Mouse (Mus musculus) right cerebral cortex, adult 2 months (tissue): Measurements from ENCODE around the gene Zfp618.
A peak's percentile ranks its signal among the peaks of the same experiment; 100 is the strongest.

Source experiments
- DNase-seq, 2 experiments: peaks; one replicate each; pipeline ENCODE4 v3.0.0; 2021 to 2022; ENCODE audit warnings: low spot score in 2 of 2

The Zfp618 gene

DNA sequence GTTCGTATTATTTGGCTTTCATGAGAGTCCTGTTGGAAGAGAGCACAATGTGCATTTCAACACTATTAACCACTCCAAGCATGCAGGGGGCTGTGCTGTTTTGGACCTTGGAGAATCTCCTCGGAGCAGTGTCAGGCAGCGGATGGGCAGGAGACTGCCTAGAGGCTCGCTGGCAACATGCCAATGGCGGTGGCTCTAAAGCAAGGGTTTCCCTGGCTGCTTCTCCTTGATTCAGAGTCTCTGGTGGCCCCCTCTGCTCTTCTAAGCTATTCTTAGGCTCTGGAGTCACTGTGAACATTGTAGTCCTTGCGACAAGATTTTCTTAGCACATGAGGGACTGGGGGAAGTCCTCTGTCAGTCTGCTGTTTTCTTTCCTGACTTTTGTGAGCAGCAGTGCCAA lies 33.5 kb downstream of the Zfp618 start:
- DNase-seq = no peak

DNA sequence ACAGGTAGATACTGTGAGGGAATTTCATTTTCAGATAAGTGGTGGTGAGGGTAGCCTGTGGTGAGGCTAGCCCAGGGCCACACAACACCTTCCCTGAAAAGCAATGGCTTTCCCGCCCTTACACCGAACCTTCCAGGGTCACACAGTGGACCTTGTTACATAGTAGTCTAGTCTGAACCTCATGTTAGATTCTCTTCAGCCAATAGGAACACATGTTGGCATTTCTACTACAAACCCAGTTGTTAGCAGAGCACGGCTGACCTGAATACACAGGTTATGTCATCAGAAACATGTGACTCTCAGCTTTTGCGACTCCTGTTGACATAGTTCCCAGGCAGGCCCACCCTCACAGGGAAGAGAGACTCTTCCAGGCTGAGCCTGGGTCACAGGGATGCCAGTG lies 33.9 kb downstream of the Zfp618 start:
- DNase-seq = no peak

- DNase-seq = no peak
Observed at GRCm38 (mm10) chr4:62999916-63000315, 34.5 kb downstream of the Zfp618 start.

DNA sequence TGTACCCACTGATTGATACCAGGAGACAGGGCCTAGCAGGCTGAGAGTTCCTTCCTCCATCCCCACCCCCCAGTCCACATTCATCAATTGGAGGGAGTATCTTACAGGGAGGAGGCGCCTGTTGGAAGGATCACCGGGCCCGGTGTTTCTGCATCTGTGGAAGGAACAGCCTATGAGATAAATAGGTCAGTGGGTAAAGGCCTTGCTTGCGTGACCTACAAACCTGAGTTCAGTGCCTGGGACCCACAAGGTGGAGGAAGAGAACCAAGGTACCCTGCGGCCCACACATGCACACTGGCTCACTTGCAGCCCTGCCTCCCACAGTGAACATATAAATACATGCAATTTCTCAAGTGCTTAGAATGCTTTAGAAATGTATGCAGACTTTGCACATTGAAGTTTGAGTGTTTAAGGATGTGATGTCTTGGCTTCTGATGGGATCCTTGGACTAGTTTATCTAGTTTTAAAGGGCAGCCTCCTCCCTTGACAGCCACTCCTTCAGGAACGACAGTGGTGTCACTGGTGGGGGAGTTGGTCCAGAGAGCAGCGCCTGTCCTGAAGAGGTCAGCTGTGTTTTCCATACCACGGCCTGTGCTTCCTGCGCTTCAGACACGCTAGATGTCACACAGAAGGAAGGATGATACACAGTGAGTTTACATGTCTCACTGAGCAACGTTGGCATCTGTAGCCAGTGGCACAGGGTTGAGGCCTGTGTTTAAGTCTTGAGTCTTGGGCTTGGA lies 35.1 kb downstream of the Zfp618 start:
- no peak for DNase-seq

- DNase-seq = no peak
Observed at GRCm38 (mm10) chr4:63002386-63002785, 37.0 kb downstream of the Zfp618 start.

- no peak for DNase-seq
Observed at GRCm38 (mm10) chr4:63004519-63004918, 39.1 kb downstream of the Zfp618 start.

DNA sequence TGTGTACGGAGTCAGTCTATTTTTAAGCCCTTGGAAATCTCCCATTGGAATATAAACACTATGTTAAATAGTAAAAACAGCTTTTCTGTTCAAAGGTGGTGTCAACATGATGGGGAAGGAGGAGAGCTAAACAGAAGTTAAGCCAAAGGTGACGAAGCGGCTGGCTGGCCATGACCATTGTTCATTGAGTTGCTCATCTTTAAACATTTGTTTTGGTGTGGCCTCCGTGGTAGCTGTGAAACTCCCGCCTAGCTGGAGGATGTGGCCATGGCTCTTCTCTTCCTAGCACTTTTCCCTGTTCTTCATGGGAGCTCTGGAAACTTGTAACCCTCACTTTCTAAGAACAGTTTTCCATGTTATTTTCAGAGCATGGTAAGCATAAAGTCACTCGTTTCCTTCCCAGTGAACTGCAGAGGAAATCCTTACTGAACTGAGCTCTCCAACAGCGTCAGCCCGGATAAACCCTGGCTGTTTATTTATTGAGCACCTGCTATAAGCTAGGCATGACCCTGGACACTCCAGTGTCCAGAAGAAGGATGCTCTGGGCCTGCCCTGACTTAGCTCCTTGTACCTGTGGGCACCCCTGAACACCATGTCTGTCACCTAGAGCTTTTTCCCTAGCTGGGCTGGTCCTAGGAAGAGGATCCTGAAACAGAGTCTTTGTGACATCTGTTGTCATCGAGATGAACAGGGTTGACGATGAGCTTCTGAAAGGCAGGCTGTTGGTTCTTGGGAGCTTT lies 40.2 kb downstream of the Zfp618 start:
- no peak for DNase-seq

DNA sequence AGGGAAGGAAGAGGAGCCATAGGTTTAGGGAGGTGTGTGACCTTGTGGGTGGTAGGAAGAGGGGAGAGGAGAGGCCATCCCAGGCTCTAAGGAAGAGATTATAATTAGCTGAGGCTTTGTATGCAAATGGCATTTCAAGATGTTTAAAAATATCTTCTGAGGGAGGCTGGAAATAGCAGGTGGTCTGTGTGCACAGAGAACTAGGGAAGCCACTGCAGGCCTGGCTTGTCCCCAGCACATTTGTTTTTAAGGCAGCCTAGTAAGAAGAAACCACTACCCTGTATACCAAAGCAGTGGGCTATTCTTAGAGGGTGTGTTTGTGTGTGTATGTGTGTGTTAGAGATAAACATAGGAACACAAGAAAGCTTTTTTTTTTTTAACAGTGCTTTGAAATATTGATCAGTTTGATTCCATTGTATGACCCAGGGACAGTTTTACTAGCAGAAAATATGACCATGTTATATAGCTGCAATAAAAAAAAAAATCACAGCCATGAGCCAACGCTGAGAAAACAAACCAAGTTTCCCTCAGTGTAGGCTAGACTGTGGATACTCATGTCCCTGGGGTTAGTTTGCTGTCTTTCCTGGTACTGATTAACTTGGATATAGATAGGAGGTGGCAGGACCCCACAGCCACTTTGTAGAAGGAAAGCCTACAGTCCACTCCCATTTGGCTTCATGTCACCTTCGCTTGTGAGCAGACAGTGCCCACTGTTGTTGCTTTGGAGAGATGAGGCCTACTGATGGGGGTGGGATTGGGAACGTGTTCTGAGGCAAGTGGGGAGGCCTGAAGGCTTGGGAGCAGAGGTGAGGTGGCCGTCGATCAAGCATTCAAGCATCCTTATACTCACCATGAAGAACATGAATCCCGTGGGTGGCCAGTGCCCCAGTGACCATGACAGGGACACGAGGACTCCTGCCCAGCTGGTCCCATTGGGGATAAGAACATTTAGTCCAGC lies 41.1 kb downstream of the Zfp618 start:
- no peak for DNase-seq

DNA sequence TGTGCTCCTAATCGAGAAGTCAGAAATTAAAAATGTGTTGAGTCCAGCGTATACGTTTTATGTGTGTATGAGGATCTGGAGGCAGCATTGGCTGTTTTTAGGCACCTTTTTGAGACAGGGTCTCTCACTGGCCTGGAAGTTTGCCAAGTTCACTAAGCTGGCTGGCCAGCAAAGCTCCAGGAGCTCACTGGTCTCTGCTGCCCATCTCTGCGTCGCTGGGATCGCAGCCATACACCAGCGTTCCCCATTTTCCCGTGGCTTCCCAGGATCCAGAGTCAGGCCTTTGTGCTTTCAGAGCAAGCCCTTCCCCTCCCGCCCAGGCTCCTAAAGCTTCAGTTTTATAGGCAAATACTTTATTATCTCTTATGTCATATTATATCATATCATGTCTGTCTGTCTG lies 42.8 kb downstream of the Zfp618 start:
- no peak for DNase-seq

DNA sequence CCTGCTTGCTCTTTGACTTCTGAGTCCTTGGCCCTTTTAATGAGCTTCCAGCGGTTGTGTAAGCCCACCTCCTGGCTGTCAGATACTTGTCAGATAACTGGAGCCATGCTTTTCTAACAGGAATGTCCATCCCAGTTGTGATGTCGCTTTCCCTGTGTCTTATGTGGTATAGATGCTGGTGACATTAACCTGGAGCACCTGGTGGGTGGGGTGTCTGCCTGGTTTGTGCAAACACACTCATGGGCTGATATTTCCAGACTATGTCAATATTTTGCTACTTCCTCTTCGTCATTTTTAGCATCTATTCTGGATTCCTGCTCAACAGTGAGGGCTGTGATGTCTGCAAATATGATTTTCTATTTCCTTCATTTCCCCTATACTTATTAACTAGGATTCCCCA lies 43.4 kb downstream of the Zfp618 start:
- no peak for DNase-seq

GRCm38 (mm10) chr4:63009821-63010220 lies 44.4 kb downstream of the Zfp618 start:
- no peak for DNase-seq

DNA sequence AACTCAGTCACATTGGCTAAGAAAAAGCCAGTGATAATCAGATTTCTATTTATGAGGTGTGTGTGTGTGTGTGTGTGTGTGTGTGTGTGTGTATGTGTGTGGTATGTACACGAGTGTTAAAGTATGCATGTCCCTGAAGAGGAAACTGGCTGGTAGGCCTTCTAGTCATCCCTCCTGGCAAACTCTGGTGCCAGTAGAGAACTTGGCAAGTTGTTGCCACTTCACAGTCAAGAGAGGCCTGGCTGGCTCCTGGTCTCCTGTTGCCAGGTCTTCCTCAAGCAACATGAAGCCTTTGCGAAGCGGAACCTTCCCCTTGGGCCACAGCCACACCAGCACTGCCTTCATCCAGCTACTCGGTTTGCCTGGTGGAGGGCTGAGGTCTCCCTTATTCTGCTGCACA lies 44.9 kb downstream of the Zfp618 start:
- peak in 1 of 2 experiments; percentile 28 for DNase-seq

DNA sequence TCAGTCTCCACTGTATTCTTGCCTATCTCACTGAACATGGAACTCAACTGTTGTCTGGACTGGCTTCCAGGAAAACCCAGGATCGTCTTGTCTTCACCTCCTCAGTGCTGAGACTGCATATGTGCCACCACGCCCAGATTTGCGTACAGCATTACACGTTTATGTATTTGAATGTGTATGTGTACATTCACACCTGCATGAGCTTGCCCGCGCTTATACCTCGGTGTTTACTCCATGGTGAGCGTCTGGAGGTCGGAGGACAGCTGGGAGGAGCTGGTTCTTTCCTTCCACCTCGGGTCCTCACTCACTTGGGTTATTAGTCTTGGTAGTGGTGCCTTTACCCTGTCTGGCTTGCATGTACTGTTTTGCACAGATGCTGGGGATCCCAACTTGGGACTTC lies 53.2 kb downstream of the Zfp618 start:
- no peak for DNase-seq

DNA sequence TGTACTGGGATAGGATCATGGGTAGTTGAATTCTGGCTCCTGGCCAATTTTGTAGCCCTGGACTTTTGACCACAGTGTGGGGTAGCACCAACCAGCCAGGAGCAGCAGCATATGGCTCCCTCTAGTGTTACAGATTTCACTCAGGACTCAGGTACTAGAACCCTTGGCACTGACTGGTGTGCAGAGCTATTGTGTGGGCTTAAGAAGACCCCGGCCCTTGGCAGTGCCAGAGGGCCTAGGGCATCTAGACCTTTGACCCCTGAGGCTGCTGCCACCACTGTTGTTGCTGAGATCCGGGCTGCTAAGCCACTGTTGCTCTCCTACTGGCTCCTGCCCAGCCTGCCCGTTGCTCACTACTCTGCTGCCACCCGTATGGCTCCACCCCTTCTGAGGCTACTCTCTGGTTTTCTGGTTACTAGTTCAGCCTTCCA lies 54.1 kb downstream of the Zfp618 start:
- no peak for DNase-seq

GRCm38 (mm10) chr4:63021034-63021700 lies 55.8 kb downstream of the Zfp618 start:
- no peak for DNase-seq

DNA sequence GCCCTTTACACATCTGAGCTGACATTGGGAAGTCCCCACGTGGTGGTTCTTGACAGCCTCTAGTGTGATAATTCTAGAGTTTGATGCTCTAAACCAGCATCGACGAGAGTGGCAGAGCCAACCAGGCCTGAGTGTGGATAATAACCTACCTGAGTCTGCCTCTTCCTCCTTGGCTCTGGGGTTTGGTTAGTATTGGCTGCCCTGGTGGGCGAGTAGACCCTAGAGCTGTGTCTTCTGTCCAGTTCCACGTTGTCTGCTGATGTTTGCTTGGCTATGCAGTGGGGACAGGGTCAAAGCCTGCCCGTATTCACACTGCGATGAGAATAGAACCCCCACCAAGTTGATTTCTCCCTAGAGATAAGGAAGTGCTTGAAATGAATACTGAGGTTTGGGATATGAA lies 58.1 kb downstream of the Zfp618 start:
- no peak for DNase-seq

DNA sequence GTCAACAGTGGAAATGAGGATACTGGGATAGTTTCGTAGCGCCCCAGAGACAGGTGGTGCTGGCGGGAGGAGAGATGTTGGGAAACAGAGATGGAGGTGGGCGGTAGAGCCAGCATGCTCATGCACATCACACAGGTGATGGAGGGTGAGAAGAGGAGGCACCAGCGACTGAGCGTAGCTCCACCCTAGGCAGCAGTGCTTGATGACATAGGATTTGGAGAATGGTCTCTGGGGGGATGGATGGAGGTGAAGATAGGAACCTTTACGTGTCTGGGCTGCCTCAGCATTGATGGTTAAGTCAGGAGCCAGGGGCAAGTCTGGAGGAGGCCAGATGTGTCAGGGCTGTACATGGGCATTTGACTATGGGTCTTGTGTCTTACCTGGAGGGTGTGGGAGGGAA lies 58.7 kb downstream of the Zfp618 start:
- DNase-seq = no peak

DNA sequence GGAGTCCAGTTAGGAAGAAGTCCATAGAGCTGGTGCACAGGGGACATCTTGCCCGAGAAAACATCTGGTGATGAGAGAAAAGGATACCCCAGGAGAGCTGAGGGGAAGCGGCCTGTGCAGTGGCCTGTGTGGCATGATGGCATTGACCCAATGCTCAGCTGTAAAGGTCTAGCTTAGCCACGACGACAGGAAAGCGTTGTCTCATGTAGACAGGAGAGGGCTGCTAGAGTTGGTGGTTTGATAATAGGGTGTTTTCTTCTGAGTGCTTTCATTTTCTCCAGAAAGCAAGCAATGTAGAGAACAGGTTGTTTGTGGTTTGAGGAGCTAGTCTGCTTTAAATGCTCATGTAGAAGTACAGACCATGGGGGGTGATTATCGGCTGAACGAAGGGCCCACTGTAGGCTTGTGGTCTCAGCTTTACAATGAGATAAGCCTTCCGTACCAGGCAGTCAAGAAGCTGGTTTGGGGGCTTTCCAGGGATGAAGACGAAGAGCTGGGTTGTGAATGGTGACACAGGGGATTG lies 59.4 kb downstream of the Zfp618 start:
- no peak for DNase-seq

- no peak for DNase-seq
Observed at GRCm38 (mm10) chr4:63025306-63025705, 59.9 kb downstream of the Zfp618 start.

GRCm38 (mm10) chr4:63026286-63026685 lies 60.9 kb downstream of the Zfp618 start:
- no peak for DNase-seq

- DNase-seq = no peak
Observed at GRCm38 (mm10) chr4:63027451-63027850, 62.1 kb downstream of the Zfp618 start.
